Mouse (Mus musculus) kidney, postnatal 0 days (tissue): ENCODE measurements around the gene Tbc1d22b. TPM values are rescaled to one million over a fixed set of nuclear protein-coding genes. Genes with fewer than 3 reads are reported as not detected.
"Not testable (repeated sequence)": the region's sequence is repeated elsewhere in the genome, so short reads cannot be mapped to it uniquely, and the experiment has no call there.

Experiments
- ATAC-seq: fragments of 200-750 bp; cut with Nextera tagmentation; replicated peaks from 2 replicates; pipeline ENCODE4 v1.8.0; 2017; ENCODE audit warnings: low read depth, moderate number of reproducible peaks, moderate TSS enrichment, moderate library complexity; ENCODE audit not compliant: low FRiP score
- DNase-seq: peaks from one replicate; pipeline ENCODE4 v3.0.0-alpha.2; 2016; ENCODE audit warnings: low spot score
- H3K27ac ChIP-seq: fragments of 300-500 bp; sonication (generic); 2 replicates; pipeline ENCODE4 v1.5.1; 2014; ENCODE audit warnings: mild to moderate bottlenecking
- H3K27me3 ChIP-seq: fragments of 300-500 bp; sonication (generic); 2 replicates; pipeline ENCODE4 v1.6.1; 2014; ENCODE audit warnings: low read length, mixed read lengths; ENCODE audit not compliant: insufficient read depth
- H3K36me3 ChIP-seq: fragments of 300-500 bp; sonication (generic); 2 replicates; pipeline ENCODE4 v1.6.1; 2014; ENCODE audit warnings: low read length, mixed read lengths; ENCODE audit not compliant: insufficient read depth
- H3K4me1 ChIP-seq: fragments of 300-500 bp; sonication (generic); replicated peaks from 2 replicates; pipeline ENCODE4 v1.6.1; 2014; ENCODE audit warnings: antibody characterized with exemption, low read length, mixed read lengths; ENCODE audit not compliant: insufficient read depth
- H3K4me2 ChIP-seq: fragments of 300-500 bp; sonication (generic); 2 replicates; pipeline ENCODE4 v1.6.1; 2014; ENCODE audit warnings: mild to moderate bottlenecking, low read length, moderate library complexity, mixed read lengths
- H3K4me3 ChIP-seq: fragments of 300-500 bp; sonication (generic); replicated peaks from 2 replicates; pipeline ENCODE4 v1.5.1; 2014; ENCODE audit warnings: low read depth, low read length
- H3K9ac ChIP-seq: fragments of 300-500 bp; sonication (generic); 2 replicates; pipeline ENCODE4 v1.6.1; 2014; ENCODE audit warnings: low read depth, low read length
- H3K9me3 ChIP-seq: fragments of 300-500 bp; sonication (generic); replicated peaks from 2 replicates; pipeline ENCODE4 v1.6.1; 2016; ENCODE audit warnings: low read length, inconsistent platforms, mixed read lengths
- CTCF ChIP-seq: IDR thresholded peaks from 2 replicates; pipeline ENCODE4 v1.5.1; 2016; ENCODE audit warnings: antibody characterized with exemption, low read depth, mild to moderate bottlenecking, moderate library complexity
- WGBS: fragments of 180-500 bp; shearing (Covaris S2); extraction: QIAGEN DNeasy Blood & Tissue Kit; methylation state at CpG from one replicate; pipeline ENCODE4 v1.1.7; 2014; 5-methylcytosine and 5-hydroxymethylcytosine counted together
- polyA plus RNA-seq: library from polyadenylated mRNA; unstranded; fragments of >200 nt; fragmentation: Nextera tagmentation; extraction: Ambion mirVana; gene quantifications from 2 replicates; pipeline ENCODE4 v1.2.1, GENCODE M21; 2015

Tbc1d22b gene
- polyA plus RNA-seq, 1 experiment from 2014 or later = 12.0 TPM

GRCm38 (mm10) chr17:29503700-29504099 lies 45.9 kb upstream of the Tbc1d22b start:
- Histone ChIP-seq H3K36me3 (no peaks in the 10 kb centered on the region), H3K4me1 (0 out of 2 replicates have a peak, but pooled peaks cover 11% of the 10 kb centered on the region), H3K4me3 (no peak overlapping the region), H3K4me2 (peak overlapping the region; percentile 50; the same call in 1 of the 2 replicates), H3K9ac (no peak overlapping the region), H3K27me3 (no peaks in the 10 kb centered on the region), H3K9me3 (no peaks in the 10 kb centered on the region), H3K27ac (no peak overlapping the region)
- DNase-seq = no peak
- TF ChIP-seq CTCF = peak; percentile 53
- ATAC-seq = no peak
- 81% methylated on average over 5 of the region's 5 CpGs for WGBS

- Histone ChIP-seq H3K9ac (no peak overlapping the region), H3K36me3 (no peaks in the 10 kb centered on the region), H3K9me3 (no peaks in the 10 kb centered on the region), H3K27me3 (no peaks in the 10 kb centered on the region), H3K4me2 (no peak overlapping the region), H3K27ac (no peak overlapping the region), H3K4me3 (no peak overlapping the region), H3K4me1 (no peaks in the 10 kb centered on the region)
- no peak for DNase-seq
- no peak for TF ChIP-seq CTCF
- 76% methylated on average over 12 of the region's 12 CpGs for WGBS
- no peak for ATAC-seq
Observed at GRCm38 (mm10) chr17:29508927-29509608, 40.5 kb upstream of the Tbc1d22b start.

- Histone ChIP-seq H3K9me3 (no peaks in the 10 kb centered on the region), H3K9ac (no peak overlapping the region), H3K27me3 (no peaks in the 10 kb centered on the region), H3K4me3 (no peak overlapping the region), H3K4me2 (no peak overlapping the region), H3K4me1 (no peaks in the 10 kb centered on the region), H3K27ac (no peak overlapping the region), H3K36me3 (no peaks in the 10 kb centered on the region)
- DNase-seq = no peak
- TF ChIP-seq CTCF = no peak
- no peak for ATAC-seq
- 41% methylated on average over 8 of the region's 8 CpGs for WGBS
Observed at GRCm38 (mm10) chr17:29510691-29511090, 38.9 kb upstream of the Tbc1d22b start.

GRCm38 (mm10) chr17:29513044-29513730 lies 36.4 kb upstream of the Tbc1d22b start:
- no peak overlapping the region for H3K4me2 ChIP-seq
- no peaks in the 10 kb centered on the region for H3K27me3 ChIP-seq
- H3K9me3 ChIP-seq = no peaks in the 10 kb centered on the region
- peak; percentile 85 for TF ChIP-seq CTCF
- H3K4me3 ChIP-seq = no peak overlapping the region
- H3K4me1 ChIP-seq = no peaks in the 10 kb centered on the region
- DNase-seq (peak; percentile 93), ATAC-seq (peak; percentile 83)
- H3K27ac ChIP-seq = no peak overlapping the region
- WGBS = 37% methylated on average over 13 of the region's 13 CpGs
- H3K9ac ChIP-seq = no peak overlapping the region
- H3K36me3 ChIP-seq = no peaks in the 10 kb centered on the region

- no peak overlapping the region for H3K9ac ChIP-seq
- no peaks in the 10 kb centered on the region for H3K36me3 ChIP-seq
- no peaks in the 10 kb centered on the region for H3K4me1 ChIP-seq
- no peaks in the 10 kb centered on the region for H3K9me3 ChIP-seq
- H3K27ac ChIP-seq = no peak overlapping the region
- WGBS = 2% methylated on average over 11 of the region's 11 CpGs
- DNase-seq (peak; percentile 94), ATAC-seq (no peak)
- TF ChIP-seq CTCF = peak; percentile 98
- no peak overlapping the region for H3K4me3 ChIP-seq
- H3K27me3 ChIP-seq = no peaks in the 10 kb centered on the region
- no peak overlapping the region for H3K4me2 ChIP-seq
Observed at GRCm38 (mm10) chr17:29514435-29514834, 35.1 kb upstream of the Tbc1d22b start.

GRCm38 (mm10) chr17:29518665-29519064 lies 30.9 kb upstream of the Tbc1d22b start:
- WGBS = 92% methylated on average over 5 of the region's 5 CpGs
- H3K9me3 ChIP-seq, H3K4me3 ChIP-seq: not testable (repeated sequence)

More at GRCm38 (mm10) chr17:29518665-29519064, 30.9 kb upstream of the Tbc1d22b start:
- H3K36me3 ChIP-seq, H3K27me3 ChIP-seq, H3K27ac ChIP-seq, DNase-seq, H3K4me2 ChIP-seq, H3K4me1 ChIP-seq, ATAC-seq, H3K9ac ChIP-seq: not testable (repeated sequence)
